Mouse (Mus musculus): ENCODE results near the gene Fam184a.

Gene Fam184a

DNA sequence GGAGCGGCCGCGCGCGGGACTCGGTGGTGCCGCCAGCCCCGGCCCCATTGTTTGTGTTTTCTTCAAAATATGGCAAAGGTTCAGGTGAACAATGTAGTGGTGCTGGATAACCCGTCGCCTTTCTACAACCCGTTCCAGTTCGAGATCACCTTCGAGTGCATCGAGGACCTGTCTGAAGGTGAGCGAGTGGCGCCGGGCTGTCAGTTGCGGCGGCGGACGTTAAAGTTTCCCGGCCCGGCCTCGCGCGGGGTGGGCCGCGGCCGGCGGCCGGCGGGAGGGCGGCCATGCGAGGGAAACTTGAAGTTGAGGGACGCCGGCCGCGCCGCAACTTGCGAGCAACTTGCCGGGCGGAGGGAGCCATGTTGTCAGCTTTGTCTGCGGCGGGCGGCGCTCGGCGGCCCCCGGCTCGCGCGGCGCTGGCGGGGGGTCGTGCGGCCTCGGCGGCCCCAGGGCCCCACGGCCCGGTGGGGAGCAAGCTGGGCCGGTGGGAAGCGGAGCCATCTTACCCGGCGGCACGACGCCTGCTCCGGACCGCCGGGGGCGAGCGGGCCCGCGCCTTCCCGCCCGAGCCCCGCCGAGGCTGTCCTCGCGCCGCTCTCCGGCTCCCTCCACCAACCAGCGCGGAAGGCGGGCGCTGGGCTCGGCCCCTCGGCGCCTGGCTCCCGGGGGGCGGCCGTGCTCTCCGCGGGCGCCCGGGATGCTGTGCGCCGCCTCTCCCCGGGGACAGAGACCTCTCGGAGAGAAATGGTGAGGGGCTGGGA, 153.6 kb downstream of the Fam184a start:
- DNase-seq (ENCODE audit: low spot score in 2 of 2), result peak in 1 of 2 experiments; percentile 48

DNA sequence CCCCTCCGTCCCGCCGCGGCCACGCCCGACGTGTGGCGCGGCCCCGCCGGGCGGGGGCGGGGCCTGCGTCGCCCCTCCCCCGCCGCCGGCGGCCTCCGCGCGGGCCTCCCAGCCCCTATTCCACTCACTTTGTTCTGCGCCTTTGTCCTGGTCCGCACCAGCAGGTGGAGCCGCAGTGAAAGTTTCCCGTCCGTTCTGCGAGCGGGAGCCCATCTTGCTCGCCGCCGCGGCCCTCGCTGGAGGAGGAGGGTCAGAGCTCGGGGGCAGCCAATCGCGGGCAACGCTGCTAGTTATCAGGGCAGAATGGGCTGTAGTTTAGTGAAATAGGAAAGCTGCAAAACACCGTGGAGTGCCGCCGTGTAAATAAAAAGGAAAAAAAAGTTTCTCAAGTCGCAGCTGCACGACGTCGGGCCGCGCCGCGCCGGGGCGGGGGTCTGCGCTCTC, 154.2 kb downstream of the Fam184a start, which contains the start of gene Asf1a:
Asf1a (plus strand) TSS at position 81 of the 444 bp plus-strand sequence.
- peak; percentile 97 to 98 for DNase-seq (ENCODE audit: low spot score in 2 of 2)

DNA sequence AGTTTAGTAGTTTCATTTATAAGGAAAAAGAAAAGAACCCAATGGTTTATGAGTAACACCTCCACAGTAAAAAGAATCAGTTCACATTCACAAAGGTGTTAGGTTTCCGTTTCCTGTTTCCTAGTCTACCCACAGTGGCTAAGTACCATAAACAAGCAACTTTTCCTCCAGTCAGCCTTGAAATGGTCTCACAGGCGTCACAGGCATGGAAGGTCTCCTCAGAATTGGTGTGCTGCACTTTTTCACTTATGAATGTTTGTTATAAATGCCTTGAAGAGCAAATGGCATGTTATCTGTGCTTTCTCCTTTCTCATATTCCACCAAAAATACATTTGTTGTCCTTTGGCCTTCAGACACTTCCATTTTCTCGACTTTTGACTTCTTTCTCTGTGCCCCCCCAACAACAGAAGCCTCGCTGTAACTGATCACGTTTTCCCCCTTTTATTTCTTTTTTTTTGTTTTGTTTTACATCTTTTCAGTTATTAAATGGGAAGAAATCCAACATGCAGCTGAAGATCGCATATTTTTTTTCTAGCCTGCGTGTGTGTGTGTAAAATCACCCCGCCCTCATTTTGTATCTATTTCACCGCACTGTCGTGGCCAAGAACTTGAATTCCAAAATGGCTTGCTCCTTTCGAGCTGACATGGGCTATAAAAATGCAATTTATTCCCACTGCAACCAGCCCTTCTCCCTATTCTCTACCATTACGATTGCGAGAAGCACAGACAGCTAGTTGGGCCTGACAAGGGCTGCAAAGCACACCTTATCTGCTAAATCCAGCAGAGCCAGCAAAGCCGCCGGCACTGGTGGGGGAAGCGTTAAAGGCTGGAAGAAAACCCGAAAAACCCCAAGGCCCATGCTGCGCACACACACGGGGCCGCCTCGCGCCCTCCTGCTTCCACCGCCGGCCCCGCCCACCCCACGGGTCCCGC, 154.9 kb downstream of the Fam184a start:
- no peak for DNase-seq (ENCODE audit: low spot score in 2 of 2)

DNA sequence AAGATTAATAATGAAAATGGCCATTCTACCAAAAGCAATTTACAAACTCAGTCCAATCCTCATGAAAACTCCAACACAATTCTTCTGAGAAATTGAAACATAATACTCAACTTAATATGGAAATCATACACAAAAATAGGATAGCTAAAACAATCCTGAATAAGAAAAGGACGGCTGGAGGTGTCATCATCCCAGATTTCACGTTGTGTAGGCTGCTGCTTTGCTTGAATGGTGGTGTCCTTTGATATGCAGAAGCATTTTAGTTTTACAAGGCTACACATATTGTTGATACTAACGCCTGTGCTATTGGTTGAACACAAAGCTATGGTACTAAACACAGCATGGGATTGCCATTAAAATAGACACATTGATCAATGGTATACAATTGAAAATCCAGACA, 165.1 kb downstream of the Fam184a start:
- DNase-seq (ENCODE audit: low spot score in 2 of 2), result no peak
